Mouse (Mus musculus) kidney, adult 8-10 months (tissue): ENCODE results near the gene Pla2g10.
"Not testable (repeated sequence)": the region's sequence is repeated elsewhere in the genome, so short reads cannot be mapped to it uniquely, and the experiment has no call there.

Source experiments
- DNase-seq, 2 experiments: peaks; one replicate each; pipeline ENCODE4 v3.0.0; 2022

Pla2g10 gene

GRCm38 (mm10) chr16:13727811-13728335 lies 2.9 kb downstream of the Pla2g10 start:
- no peak for DNase-seq

- DNase-seq = peak; percentile 7 to 19
These were observed 7.8 kb downstream of the Pla2g10 start for GRCm38 (mm10) chr16:13722937-13723336.

GRCm38 (mm10) chr16:13716821-13717553 lies 13.8 kb downstream of the Pla2g10 start:
- no peak for DNase-seq

GRCm38 (mm10) chr16:13714910-13715309 lies 15.9 kb downstream of the Pla2g10 start:
- DNase-seq = no peak

- DNase-seq = no peak
These were observed 26.1 kb downstream of the Pla2g10 start for GRCm38 (mm10) chr16:13704676-13705075.

GRCm38 (mm10) chr16:13702184-13702583 lies 28.6 kb downstream of the Pla2g10 start:
- peak in 1 of 2 experiments; percentile 5 for DNase-seq

- DNase-seq = no peak
These were observed 31.8 kb downstream of the Pla2g10 start for GRCm38 (mm10) chr16:13698998-13699397.

- no peak for DNase-seq
These were observed 52.0 kb downstream of the Pla2g10 start for GRCm38 (mm10) chr16:13678601-13679319.

GRCm38 (mm10) chr16:13674511-13674910 lies 56.3 kb downstream of the Pla2g10 start:
- DNase-seq = no peak

GRCm38 (mm10) chr16:13673114-13673513 lies 57.7 kb downstream of the Pla2g10 start:
- DNase-seq = no peak

- DNase-seq = peak; percentile 61 to 66
These were observed 58.3 kb downstream of the Pla2g10 start for GRCm38 (mm10) chr16:13672386-13672898.

- peak; percentile 92 to 93 for DNase-seq
These were observed 58.9 kb downstream of the Pla2g10 start, which contains the start of the genes Bfar and 3110001I22Rik for GRCm38 (mm10) chr16:13671685-13672385. Bfar (plus strand) TSS chr16:13671858. 3110001I22Rik (plus strand) TSS chr16:13671929.

GRCm38 (mm10) chr16:13670896-13671295 lies 59.9 kb downstream of the Pla2g10 start:
- not testable (repeated sequence) for DNase-seq

GRCm38 (mm10) chr16:13669282-13669681 lies 61.5 kb downstream of the Pla2g10 start:
- DNase-seq = no peak

GRCm38 (mm10) chr16:13668402-13669108 lies 62.2 kb downstream of the Pla2g10 start:
- no peak for DNase-seq

GRCm38 (mm10) chr16:13667878-13668343 lies 62.9 kb downstream of the Pla2g10 start, which contains the start of gene Parn:
Parn (minus strand) TSS chr16:13668170.
- DNase-seq = peak; percentile 90 to 94
